Mouse (Mus musculus): ENCODE data around the gene Dysf.

DNA sequence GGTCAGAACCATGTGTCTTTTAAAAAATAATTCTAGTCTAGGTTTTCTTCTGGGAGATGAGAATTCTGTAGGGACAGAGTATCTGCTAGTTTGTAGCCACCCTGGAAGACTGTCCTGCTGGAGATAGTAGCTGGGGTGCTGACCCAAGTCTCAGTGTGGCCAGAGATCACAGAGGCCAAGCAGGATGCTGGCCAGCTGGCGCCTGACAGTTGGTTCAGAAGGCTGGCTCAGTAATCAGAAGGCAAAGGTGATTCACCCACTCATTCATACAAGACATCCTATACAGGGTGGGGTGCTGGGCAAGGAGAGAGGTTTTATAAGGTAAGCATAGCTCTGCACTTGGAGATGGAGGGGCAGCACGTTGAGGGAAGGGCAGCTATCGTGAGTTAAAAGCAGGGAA is 204.7 kb downstream of the Dysf start:
- TF ChIP-seq CTCF (conservative IDR thresholded peaks at IDR 0.05 in 1 of 2, IDR thresholded peaks at IDR 0.05 in 1 of 2; ENCODE audit: low read depth in 2 of 2, low read length in 2 of 2) (no peak), POLR2A (IDR thresholded peaks at IDR 0.05; ENCODE audit: low read depth, low read length) (no peak), ZMIZ1 (IDR thresholded peaks at IDR 0.05; ENCODE audit: low read depth, low read length) (no peak), KAT2A (IDR thresholded peaks at IDR 0.05; ENCODE audit: insufficient replicate concordance, low read length) (no peak), USF1 (IDR thresholded peaks at IDR 0.05; ENCODE audit: low read depth, low read length) (no peak), MAZ (IDR thresholded peaks at IDR 0.05; ENCODE audit: low read depth, low read length) (no peak), E2F4 (IDR thresholded peaks at IDR 0.05; ENCODE audit: insufficient replicate concordance, low read depth, low read length) (no peak), EP300 (IDR thresholded peaks at IDR 0.05; ENCODE audit: low read length) (no peak), USF2 (conservative IDR thresholded peaks at IDR 0.05; ENCODE audit: low read depth, low read length) (no peak), PAX5 (IDR thresholded peaks at IDR 0.05; ENCODE audit: low read length) (no peak), MYC (IDR thresholded peaks at IDR 0.05; ENCODE audit: low read depth, low read length) (no peak), POLR2AphosphoS2 (IDR thresholded peaks at IDR 0.05; ENCODE audit: low read depth, low read length) (no peak), TBP (conservative IDR thresholded peaks at IDR 0.05; ENCODE audit: low read depth, low read length) (no peak)
